Mouse (Mus musculus) gastrocnemius, adult 2 months (tissue): Measurements from ENCODE around the gene Nrl. TPM values are rescaled to one million over a fixed set of nuclear protein-coding genes. Genes with fewer than 3 reads are reported as not detected.

Experiments
- DNase-seq: peaks from one replicate; pipeline ENCODE4 v3.0.0; 2022
- H3K27ac ChIP-seq: fragments of 200-600 bp; 2 replicates; pipeline ENCODE4 v1.8.1; 2022; ENCODE audit warnings: mild to moderate bottlenecking
- H3K4me3 ChIP-seq: fragments of 200-600 bp; 2 replicates; pipeline ENCODE4 v1.8.1; 2022; ENCODE audit warnings: mild to moderate bottlenecking, moderate library complexity
- CTCF ChIP-seq: fragments of 200-600 bp; IDR thresholded peaks from 2 replicates; pipeline ENCODE4 v1.8.1; 2022; ENCODE audit warnings: antibody characterized with exemption, mild to moderate bottlenecking, moderate library complexity
- intact Hi-C: fragments of 180-260 bp; cut with DNase I; formaldehyde crosslinking; loops from one replicate; pipeline ENCODE4 v1.15.1; 2025
- total RNA-seq, 2 experiments: library from RNA; stranded (reverse); gene quantifications; 2 replicates each; pipeline ENCODE4 v1.2.3; 2021

The Nrl gene
- total RNA-seq, 2 experiments from 2014 or later: not detected

DNA sequence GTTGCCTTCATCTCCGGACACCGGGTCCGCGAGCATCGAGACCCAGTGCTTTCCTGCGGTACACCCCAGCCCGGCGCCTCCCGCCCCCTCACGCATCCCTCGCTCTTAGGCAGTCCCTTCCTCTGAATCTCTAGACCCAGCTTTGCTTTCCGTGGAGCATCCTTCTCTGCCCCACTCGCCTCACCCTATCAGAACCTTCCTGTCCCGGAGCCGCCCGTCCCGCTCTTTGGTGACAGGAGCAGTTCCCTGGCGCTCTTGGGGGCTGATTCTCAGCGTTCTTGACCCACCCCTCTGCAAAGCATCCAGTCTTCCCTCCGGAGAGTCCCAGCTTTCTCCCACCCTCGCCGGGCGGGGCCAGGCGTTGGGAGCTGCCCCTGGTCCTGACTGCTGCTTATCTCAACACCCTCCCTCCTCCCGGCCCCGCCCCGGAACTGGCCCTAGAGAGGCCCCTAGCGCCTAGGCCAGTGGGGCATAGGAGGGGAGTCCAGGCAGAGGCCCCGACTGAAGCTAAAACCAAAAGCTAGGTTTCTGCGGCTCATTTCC is 33.4 kb downstream of the Nrl start:
- Histone ChIP-seq H3K27ac (peak overlapping the region; percentile 62), H3K4me3 (peak overlapping the region; percentile 88)
- DNase-seq: peak; percentile 68
- intact Hi-C loops: loop anchor here (10.0 kb wide), 1 partner anchor 253 kb away; the partner anchor contains the start of genes Dhrs1 and Nop9
- TF ChIP-seq CTCF: no peak

DNA sequence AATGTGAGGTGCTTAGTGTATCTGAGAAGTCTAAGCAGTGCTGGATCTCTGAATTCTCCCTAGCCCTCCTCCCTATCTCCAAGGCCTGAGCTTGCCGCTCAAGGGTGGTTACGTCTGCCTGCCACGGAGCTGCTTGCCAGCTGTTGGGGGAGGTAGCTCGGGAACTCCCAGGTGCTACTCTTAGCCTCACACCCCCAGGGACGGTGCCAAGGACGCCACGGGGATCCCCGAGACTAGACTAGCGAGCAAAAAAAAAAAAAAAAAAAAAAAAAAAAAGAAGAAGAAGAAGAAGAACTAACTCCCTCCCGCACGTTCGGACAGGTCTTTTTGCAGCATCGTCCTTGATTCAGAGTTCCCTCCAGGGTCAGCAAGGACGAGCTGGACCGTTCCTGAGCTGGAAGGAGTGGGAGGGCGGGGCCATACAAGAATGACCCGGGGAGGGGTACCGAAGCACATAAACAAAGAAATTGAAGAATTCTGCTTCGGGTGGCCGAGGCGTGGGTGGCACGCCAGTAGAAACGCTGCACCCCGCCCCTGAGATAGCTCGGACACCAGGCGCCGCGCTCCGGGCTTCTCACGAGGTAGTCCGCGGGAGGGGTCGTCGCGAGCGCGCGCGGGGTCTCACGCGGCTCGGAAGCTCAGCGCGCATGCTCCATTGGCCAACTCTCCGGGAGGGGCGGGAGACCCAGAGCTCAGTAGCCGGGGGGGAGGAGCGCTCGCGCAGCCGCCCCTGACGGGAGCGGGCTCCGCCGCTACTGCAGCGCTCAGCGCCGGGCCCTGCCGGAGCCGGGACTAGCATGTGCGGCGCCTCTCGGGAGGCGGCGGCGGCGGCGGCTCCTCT is 34.2 kb downstream of the Nrl start, which contains the start of gene Carmil3:
Gene Carmil3 (plus strand): TSS at position 291 of the 841 bp plus-strand sequence.
- intact Hi-C loops: loop anchor here (10.0 kb wide), 1 partner anchor 254 kb away; the partner anchor contains the start of genes Dhrs1 and Nop9
- TF ChIP-seq CTCF: no peak
- H3K27ac ChIP-seq: peak within 1 kb of the TSS; percentile 62
- H3K4me3 ChIP-seq: peak within 1 kb of the TSS; percentile 88
- peak; percentile 77 for DNase-seq

DNA sequence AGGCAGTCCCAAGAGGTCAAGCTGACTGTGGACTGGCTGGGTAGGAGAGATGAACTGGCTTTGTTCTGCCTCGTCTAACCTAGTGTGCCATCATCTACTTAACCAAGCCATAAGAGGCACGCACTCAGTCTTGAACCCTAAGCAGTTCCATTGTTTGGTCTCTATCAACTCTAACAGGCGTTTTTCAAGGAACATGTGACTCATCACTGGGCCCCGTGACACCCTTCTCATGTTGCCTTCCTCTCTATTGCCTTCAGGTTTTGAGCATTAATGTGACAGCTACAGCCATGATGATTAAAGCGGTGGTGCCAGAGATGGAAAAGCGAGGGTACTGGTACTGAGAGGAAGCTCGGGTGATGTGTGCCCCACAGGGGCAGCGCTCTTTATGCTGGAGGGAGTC is 37.9 kb downstream of the Nrl start:
- H3K4me3 ChIP-seq: no peak overlapping the region
- no peak for DNase-seq
- intact Hi-C loops: no loop called here
- no peak for TF ChIP-seq CTCF
- H3K27ac ChIP-seq: no peak overlapping the region

DNA sequence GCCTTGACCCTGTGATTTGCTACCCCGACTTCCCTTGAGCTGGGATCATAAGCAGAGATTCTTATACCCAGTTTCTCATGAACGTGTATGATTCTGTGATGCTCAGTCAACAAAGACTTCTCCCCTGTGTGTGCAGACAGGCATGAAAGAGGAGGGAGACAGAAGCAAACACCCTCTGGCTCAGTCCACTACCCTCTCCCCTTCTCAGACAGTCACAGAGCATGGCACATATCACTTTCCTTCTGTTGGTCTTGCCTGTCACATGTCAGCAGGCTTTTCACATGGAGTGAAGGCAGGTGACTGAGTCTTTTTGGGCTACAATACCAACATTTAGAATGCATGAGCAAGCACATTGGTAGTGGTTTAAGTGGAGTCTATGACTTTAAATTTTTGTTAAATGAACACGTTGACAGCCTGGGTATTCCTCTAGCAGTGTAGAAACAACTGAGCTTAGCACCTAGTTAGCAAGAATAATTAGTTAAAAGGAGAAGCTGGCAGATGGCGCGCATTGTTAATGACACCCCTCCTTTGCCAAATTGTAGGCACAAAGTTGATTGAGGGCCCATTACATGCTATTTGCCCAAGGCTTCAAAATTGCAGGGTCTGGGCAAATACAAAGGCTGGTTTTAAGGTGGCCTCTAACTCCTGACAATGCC is 40.2 kb downstream of the Nrl start:
- intact Hi-C loops: no loop called here
- Histone ChIP-seq H3K27ac (no peak overlapping the region), H3K4me3 (no peak overlapping the region)
- DNase-seq: no peak
- no peak for TF ChIP-seq CTCF

DNA sequence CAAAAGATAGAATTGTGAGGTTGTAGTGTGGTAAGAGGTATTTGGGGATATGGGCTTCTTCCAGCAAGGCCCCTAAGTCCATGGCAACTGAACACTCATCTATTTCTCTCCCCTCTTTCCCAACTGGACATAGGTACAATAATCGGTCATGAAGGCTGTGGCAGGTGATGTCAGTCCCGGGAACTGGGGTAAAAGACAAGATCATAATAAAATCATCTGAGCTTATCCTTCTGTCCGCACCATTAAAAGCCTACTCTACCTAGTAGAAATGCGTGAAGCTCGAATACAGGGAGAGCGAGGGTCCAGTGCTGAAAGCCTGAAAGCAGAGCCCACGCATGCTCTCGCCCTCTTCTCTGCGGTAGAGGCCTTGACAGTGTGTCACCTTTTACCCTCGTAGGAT is 45.2 kb downstream of the Nrl start:
- intact Hi-C loops: no loop called here
- no peak overlapping the region for H3K27ac ChIP-seq
- H3K4me3 ChIP-seq: no peak overlapping the region; the same call in 1 of the 2 replicates
- no peak for DNase-seq
- no peak for TF ChIP-seq CTCF

DNA sequence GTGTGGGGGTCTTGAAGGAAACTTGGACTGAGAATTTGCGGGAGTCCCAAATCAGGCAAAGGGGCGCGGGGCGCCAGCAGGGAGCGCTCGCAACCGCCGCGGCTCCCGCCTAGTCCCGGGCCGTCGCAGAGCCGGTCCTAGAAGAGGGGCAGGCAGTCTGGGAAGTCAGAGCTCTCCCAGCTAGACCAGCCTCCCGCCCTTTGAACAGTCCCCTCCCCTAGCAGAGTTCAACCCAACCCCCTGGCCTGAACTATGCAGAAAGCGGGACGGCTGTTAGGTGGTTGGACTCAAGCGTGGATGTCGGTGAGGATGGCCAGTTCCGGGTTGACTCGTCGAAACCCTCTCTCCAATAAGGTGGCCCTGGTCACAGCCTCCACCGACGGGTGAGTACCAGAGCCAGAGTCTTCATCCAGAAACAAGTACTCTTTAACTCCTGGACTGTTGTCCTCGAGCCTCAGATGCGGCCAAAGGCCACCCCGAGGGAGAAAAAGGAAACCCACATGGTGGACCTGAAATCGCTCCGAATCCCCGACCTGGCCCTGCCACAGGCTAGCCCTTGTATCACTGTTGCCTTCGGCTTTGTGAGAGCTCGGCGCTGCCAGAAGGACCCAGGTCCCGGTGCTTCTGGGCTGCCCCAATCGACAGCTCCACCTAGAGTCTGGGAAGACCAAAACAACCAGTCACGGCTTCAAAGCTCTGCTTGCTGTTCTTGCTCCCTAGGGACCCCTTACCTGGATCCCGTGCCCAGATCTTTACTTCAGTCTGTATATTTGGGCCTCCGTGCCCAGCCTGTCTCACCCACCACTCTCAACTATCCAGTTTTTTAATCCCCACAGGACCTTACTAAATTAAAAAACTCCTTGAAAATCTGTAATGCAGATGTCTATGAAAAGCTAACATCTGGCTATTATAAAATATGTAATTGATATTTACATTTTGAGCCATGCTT is 45.9 kb downstream of the Nrl start, which contains the start of gene Dhrs4:
Gene Dhrs4 (plus strand): TSS at position 108 of the 949 bp plus-strand sequence.
- peak; percentile 75 for TF ChIP-seq CTCF

DNA sequence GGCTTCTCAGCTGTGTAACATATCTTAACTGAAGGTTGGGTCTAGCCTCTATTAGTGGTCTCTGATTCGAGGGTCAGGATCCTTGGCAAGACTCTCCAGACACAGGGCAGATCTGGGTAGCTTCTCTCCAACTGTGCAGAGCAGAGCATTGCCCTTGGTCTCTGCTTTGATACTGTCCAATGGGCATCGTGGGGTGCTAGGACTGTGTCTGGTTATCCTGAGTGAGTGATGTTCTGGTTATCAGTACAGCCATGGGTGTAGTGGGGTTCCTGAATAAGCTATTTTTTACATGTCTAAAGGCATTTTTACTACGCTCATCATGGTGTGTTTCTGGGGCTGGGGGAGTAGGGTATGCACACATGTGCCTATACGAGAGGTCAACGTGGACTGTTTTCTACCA is 47.0 kb downstream of the Nrl start:
- intact Hi-C loops: no loop called here
- no peak for TF ChIP-seq CTCF
- Histone ChIP-seq H3K27ac (peak overlapping the region; percentile 93; the same call in 1 of the 2 replicates), H3K4me3 (no peak overlapping the region)
- no peak for DNase-seq

More for the DNA sequence above, 45.9 kb downstream of the Nrl start, which contains the start of gene Dhrs4:
- peak; percentile 81 for DNase-seq
- intact Hi-C loops: no loop called here
- Histone ChIP-seq H3K27ac (peak within 1 kb of the TSS; percentile 93), H3K4me3 (peak within 1 kb of the TSS; percentile 94)

DNA sequence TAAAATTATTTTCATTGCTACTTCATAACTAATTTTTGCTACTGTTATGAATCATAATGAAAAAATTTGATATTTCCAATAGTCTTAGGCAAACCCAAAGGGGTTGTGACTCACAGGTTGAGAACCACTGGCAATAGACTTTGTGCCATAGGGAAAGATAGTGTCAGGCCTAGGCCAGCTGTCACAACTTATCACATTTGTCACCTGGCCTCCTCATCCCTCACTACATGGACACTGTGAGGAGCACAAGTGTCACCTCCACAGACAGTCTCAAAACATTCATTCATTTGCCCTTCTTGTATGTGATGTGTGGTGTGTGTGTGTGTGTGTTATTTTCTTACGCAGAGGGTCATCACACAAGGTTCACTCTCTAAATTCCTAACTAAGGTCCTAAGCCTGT is 47.4 kb downstream of the Nrl start:
- DNase-seq: no peak
- Histone ChIP-seq H3K27ac (no peak overlapping the region), H3K4me3 (no peak overlapping the region)
- TF ChIP-seq CTCF: no peak
- intact Hi-C loops: no loop called here

DNA sequence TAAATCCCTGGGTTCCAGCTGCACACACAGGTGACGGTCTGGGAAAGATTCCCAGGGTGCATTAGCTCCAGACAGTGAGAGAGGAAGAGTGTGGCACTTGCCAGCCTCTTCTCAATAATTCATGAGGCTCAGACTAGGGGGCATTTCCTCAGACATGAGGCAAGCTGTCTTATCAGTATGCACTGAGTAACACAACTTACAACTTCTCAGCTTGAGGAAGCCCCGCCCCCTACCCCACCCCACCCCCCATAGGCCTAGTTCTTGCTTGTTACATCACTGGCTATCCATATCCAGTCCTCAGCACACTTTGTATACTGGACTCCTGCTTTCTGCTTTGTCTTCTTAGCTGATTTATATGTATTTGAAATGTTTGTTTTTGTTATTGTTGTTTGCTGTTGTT is 49.1 kb downstream of the Nrl start:
- Histone ChIP-seq H3K4me3 (no peak overlapping the region), H3K27ac (no peak overlapping the region)
- no peak for TF ChIP-seq CTCF
- intact Hi-C loops: no loop called here
- DNase-seq: no peak

DNA sequence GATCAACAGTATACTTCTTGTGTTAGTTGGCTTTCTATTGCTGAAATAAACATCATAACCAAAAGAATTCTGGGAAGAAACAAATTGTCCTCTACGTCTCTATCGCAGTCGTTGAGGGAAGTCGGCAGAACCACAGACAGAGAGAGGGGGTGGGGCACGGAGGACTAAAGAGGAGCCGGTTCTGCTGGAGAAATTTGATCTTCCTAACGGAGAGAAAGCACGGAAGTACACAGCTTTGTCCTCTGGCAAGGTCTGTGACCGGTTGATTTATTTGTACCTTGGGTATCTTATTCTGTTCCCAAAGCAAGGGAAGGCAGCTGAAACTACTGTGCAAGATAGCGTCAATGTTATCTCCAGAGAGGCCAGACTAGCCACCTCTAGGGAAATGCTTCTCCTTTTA is 54.0 kb downstream of the Nrl start:
- intact Hi-C loops: no loop called here
- no peak for DNase-seq
- TF ChIP-seq CTCF: no peak
- Histone ChIP-seq H3K4me3 (no peak overlapping the region), H3K27ac (peak overlapping the region; percentile 51)

DNA sequence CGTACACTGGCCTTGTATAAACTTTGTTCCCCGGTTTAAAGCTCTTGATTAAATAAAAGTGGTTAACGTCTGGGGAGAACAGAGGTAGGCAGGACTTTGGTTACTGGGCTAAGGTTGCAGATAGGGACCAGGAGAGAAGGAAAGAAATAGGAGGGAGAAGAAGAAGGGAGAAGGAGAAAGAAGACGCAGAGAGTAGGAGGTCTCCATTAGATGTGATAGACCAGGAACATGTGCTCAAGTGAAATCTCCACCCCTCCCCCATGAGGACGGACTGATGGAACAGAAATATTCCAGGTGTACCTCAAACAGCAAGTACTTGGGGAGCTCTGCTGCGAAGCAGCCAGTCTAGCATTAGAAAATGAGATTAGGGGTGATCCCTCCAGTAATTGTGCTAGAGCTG is 55.0 kb downstream of the Nrl start:
- peak overlapping the region; percentile 62 for H3K27ac ChIP-seq
- DNase-seq: no peak
- no peak for TF ChIP-seq CTCF
- no peak overlapping the region for H3K4me3 ChIP-seq
- intact Hi-C loops: no loop called here

DNA sequence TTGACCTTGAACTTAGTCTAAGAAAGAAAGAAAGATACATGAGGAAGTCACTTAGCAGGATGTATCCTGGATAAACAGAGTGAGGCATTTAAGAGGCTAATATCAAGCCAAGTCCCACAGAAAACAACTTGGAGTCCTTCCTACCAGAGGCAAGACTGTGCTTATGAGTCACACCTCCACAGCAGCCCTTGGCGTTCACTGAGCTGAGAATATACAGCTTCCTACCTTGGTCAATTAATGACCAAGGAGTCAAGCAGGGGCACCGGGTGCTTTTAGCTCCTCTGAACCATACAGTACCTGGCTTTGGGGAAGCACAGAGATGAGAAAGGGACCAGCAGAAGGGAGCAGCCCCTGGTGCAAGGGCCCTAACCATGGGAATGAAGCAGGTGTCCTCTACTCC is 55.7 kb downstream of the Nrl start:
- no peak for DNase-seq
- no peak overlapping the region for H3K4me3 ChIP-seq
- TF ChIP-seq CTCF: no peak
- intact Hi-C loops: no loop called here
- peak overlapping the region; percentile 62 for H3K27ac ChIP-seq

Other genes with a start within 250 kb of the Nrl start
- gene Dhrs4, start 46.2 kb downstream of the Nrl start, total RNA-seq: 10 to 100 TPM; 28.4 to 68.7 TPM
- gene Carmil3, start 34.3 kb downstream of the Nrl start, total RNA-seq: under 1 TPM; 0.43 to 0.95 TPM
- not detected for gene Cpne6, start 14.5 kb downstream of the Nrl start, total RNA-seq
- 1 to 10 TPM; 3.5 to 4.2 TPM for gene Pck2, start 15.3 kb upstream of the Nrl start, total RNA-seq
- 100 to 1,000 TPM; 129 to 133 TPM for gene Dcaf11, start 35.0 kb upstream of the Nrl start, total RNA-seq
- gene A730061H03Rik, start 35.4 kb upstream of the Nrl start, total RNA-seq: not detected
- gene Fitm1, start 50.6 kb upstream of the Nrl start, total RNA-seq: 100 to 1,000 TPM; 282 to 334 TPM
- 10 to 100 TPM; 53.3 to 75.5 TPM for gene Psme1, start 53.1 kb upstream of the Nrl start, total RNA-seq
- gene Emc9, start 60.3 kb upstream of the Nrl start, total RNA-seq: 10 to 100 TPM; 30.3 to 45.2 TPM
- gene Psme2, start 66.1 kb upstream of the Nrl start, total RNA-seq: 10 to 100 TPM; 33.8 to 54.8 TPM
- gene Rnf31, start 66.7 kb upstream of the Nrl start, total RNA-seq: 10 to 100 TPM; 17.1 to 20.4 TPM
- gene Irf9, start 78.6 kb upstream of the Nrl start, total RNA-seq: 1 to 10 TPM; 4.7 to 5.1 TPM
- not detected for gene Rec8, start 93.1 kb upstream of the Nrl start, total RNA-seq
- gene Ipo4, start 111.0 kb upstream of the Nrl start, total RNA-seq: 10 to 100 TPM; 73.2 to 81.0 TPM
- 1 to 10 TPM; 1.1 to 2.3 TPM for gene Gm49378, start 112.9 kb upstream of the Nrl start, total RNA-seq
- 10 to 100 TPM; 15.0 to 21.3 TPM for gene Tm9sf1, start 118.8 kb upstream of the Nrl start, total RNA-seq
- under 1 TPM; 0.20 to 0.28 TPM for gene Tssk4, start 125.2 kb upstream of the Nrl start, total RNA-seq
- 10 to 100 TPM; 17.4 to 23.8 TPM for gene Mdp1, start 135.5 kb upstream of the Nrl start, total RNA-seq
- 1 to 10 TPM; 2.4 to 3.1 TPM for gene Gmpr2, start 147.0 kb upstream of the Nrl start, total RNA-seq
- gene Nedd8, start 147.1 kb upstream of the Nrl start, total RNA-seq: 100 to 1,000 TPM; 188 to 211 TPM
- gene Tinf2, start 156.8 kb upstream of the Nrl start, total RNA-seq: 10 to 100 TPM; 10.4 to 13.1 TPM
- gene Tgm1, start 188.9 kb upstream of the Nrl start, total RNA-seq: under 1 TPM in 1 of 2 experiments, not detected in 1; 0.11 TPM
- 10 to 100 TPM in 1 of 2 experiments, 1 to 10 TPM in 1; 9.8 to 10.6 TPM for gene Rabggta, start 197.3 kb upstream of the Nrl start, total RNA-seq
- gene Dhrs1, start 220.7 kb upstream of the Nrl start, total RNA-seq: 10 to 100 TPM; 29.1 to 33.0 TPM
- gene Nop9, start 220.7 kb upstream of the Nrl start, total RNA-seq: 10 to 100 TPM in 1 of 2 experiments, 1 to 10 TPM in 1; 9.8 to 10.4 TPM
- not detected for gene Cideb, start 233.5 kb upstream of the Nrl start, total RNA-seq
- gene Ltb4r2, start 236.4 kb upstream of the Nrl start, total RNA-seq: not detected
- under 1 TPM in 1 of 2 experiments, not detected in 1; 0.18 TPM for gene Ltb4r1, start 241.0 kb upstream of the Nrl start, total RNA-seq